Mouse (Mus musculus): ENCODE measurements at regions not wholly inside any gene's neighbourhood (a gene's known extent, or its start where the extent isn't known, plus 50 kb on each side); places are given as distances from the start of the nearest gene placed in this dataset.

- H3K36me3 ChIP-seq (ENCODE audit: insufficient read depth): no peaks in the 10 kb centered on the region
- WGBS: 70% methylated on average over 2 of the region's 2 CpGs
- no peak overlapping the region for H3K4me3 ChIP-seq (ENCODE audit: low read depth, low read length)
- no peak for TF ChIP-seq CTCF (IDR thresholded peaks at IDR 0.05; ENCODE audit: low read depth)
- H3K9me3 ChIP-seq (ENCODE audit: low read depth, low read length): no peaks in the 10 kb centered on the region
- no peak for ATAC-seq (ENCODE audit: insufficient read depth)
- no peaks in the 10 kb centered on the region for H3K27me3 ChIP-seq (ENCODE audit: insufficient read depth, low read length)
- H3K9ac ChIP-seq: no peak overlapping the region
- H3K27ac ChIP-seq (ENCODE audit: low read depth): no peak overlapping the region
- DNase-seq: no peak
- H3K4me2 ChIP-seq: no peak overlapping the region
- no peaks in the 10 kb centered on the region for H3K4me1 ChIP-seq (ENCODE audit: insufficient read depth)
Observed at GRCm38 (mm10) chrX:47726285-47726684, 166.5 kb downstream of the Smarca1 start.

DNA sequence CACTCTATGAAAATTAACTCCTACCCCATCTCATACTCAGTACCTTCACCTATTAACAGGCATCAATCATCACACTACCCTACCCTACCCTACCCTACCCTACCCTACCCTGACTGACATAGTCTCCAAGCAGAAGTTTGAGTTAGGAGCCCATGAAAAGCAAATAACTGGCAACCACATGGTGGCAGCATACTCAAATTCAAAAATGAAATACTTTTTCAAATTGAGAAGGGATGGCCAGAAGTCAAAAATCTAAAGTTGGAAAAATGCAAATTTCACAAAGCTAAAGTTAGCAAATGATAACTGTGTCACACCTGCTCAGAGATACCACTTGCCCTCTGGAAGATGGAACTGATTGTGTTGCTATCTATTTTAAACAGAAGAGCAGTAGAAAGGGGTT, 189.7 kb downstream of the Smarca1 start:
- Histone ChIP-seq H3K4me1 (ENCODE audit: insufficient read depth) (no peaks in the 10 kb centered on the region), H3K4me2 (no peak overlapping the region), H3K27ac (ENCODE audit: low read depth) (no peak overlapping the region), H3K27me3 (ENCODE audit: insufficient read depth, low read length) (no peaks in the 10 kb centered on the region), H3K9ac (no peak overlapping the region), H3K36me3 (ENCODE audit: insufficient read depth) (no peaks in the 10 kb centered on the region), H3K4me3 (ENCODE audit: low read depth, low read length) (no peak overlapping the region), H3K9me3 (ENCODE audit: low read depth, low read length) (no peaks in the 10 kb centered on the region)
- DNase-seq (peak; percentile 61), ATAC-seq (ENCODE audit: insufficient read depth) (no peak)
- TF ChIP-seq CTCF (IDR thresholded peaks at IDR 0.05; ENCODE audit: low read depth): 0 out of 2 replicates have a peak, but pooled peaks have one; percentile 26

- TF ChIP-seq CTCF (IDR thresholded peaks at IDR 0.05; ENCODE audit: low read depth): no peak
- Histone ChIP-seq H3K4me1 (ENCODE audit: insufficient read depth) (no peaks in the 10 kb centered on the region), H3K27ac (ENCODE audit: low read depth) (no peak overlapping the region), H3K36me3 (ENCODE audit: insufficient read depth) (no peaks in the 10 kb centered on the region), H3K9me3 (ENCODE audit: low read depth, low read length) (no peaks in the 10 kb centered on the region), H3K4me3 (ENCODE audit: low read depth, low read length) (no peak overlapping the region), H3K27me3 (ENCODE audit: insufficient read depth, low read length) (no peaks in the 10 kb centered on the region), H3K4me2 (no peak overlapping the region), H3K9ac (no peak overlapping the region)
- ATAC-seq (ENCODE audit: insufficient read depth): no peak
- no peak for DNase-seq
Observed at GRCm38 (mm10) chrX:47668778-47669177, 224.0 kb downstream of the Smarca1 start.

DNA sequence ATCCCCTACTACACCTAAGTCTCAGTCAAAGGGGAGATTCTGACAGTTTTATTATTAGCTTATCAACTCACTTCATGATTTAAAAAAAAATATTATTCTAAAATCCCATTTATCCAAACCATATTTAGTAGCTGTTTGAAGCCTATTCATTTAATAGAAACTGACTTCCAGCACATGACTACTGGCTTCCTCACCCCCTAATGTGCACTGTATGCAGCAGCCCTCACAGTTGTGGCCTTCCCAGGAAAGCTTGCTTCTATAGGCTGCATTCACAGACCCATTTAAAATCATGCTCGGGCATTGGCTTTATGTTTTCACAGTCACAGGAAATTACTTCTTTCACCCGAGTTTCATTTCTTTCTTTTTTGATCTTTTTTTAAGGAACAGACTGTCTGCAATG, 246.3 kb downstream of the Smarca1 start:
- Histone ChIP-seq H3K4me2 (no peak overlapping the region), H3K9ac (no peak overlapping the region), H3K36me3 (ENCODE audit: insufficient read depth) (no peaks in the 10 kb centered on the region), H3K4me1 (ENCODE audit: insufficient read depth) (no peaks in the 10 kb centered on the region), H3K4me3 (ENCODE audit: low read depth, low read length) (no peak overlapping the region), H3K27me3 (ENCODE audit: insufficient read depth, low read length) (no peaks in the 10 kb centered on the region), H3K27ac (ENCODE audit: low read depth) (no peak overlapping the region), H3K9me3 (ENCODE audit: low read depth, low read length) (no peaks in the 10 kb centered on the region)
- TF ChIP-seq CTCF (IDR thresholded peaks at IDR 0.05; ENCODE audit: low read depth): no peak
- ATAC-seq (ENCODE audit: insufficient read depth) (no peak), DNase-seq (no peak)
- WGBS: 41% methylated on average over 2 of the region's 2 CpGs

DNA sequence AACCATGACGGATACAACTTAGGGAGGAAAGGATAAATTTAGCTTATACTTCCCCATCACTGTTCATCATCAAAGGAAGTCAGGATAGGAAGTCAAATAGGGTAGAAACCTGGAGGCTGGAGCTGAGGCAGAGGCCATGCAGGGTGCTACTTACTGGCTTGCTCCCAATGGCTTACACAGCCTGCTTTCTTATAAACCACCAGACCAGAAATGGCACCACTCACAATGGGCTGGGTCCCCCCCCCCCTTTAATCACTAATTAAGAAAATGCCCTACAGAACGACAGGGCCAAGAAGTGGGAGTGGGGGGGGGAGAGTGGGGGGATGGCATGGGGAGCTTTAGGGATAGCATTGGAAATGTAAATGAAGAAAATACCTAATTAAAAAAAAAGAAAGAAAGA, 251.6 kb downstream of the Smarca1 start:
- 59% methylated on average over 2 of the region's 2 CpGs for WGBS
- Histone ChIP-seq H3K4me2 (no peak overlapping the region), H3K4me1 (ENCODE audit: insufficient read depth) (no peaks in the 10 kb centered on the region), H3K27ac (ENCODE audit: low read depth) (no peak overlapping the region), H3K9ac (no peak overlapping the region), H3K27me3 (ENCODE audit: insufficient read depth, low read length) (no peaks in the 10 kb centered on the region), H3K36me3 (ENCODE audit: insufficient read depth) (no peaks in the 10 kb centered on the region), H3K9me3 (ENCODE audit: low read depth, low read length) (no peaks in the 10 kb centered on the region), H3K4me3 (ENCODE audit: low read depth, low read length) (no peak overlapping the region)
- no peak for DNase-seq
- ATAC-seq (ENCODE audit: insufficient read depth): no peak
- TF ChIP-seq CTCF (IDR thresholded peaks at IDR 0.05; ENCODE audit: low read depth): no peak

DNA sequence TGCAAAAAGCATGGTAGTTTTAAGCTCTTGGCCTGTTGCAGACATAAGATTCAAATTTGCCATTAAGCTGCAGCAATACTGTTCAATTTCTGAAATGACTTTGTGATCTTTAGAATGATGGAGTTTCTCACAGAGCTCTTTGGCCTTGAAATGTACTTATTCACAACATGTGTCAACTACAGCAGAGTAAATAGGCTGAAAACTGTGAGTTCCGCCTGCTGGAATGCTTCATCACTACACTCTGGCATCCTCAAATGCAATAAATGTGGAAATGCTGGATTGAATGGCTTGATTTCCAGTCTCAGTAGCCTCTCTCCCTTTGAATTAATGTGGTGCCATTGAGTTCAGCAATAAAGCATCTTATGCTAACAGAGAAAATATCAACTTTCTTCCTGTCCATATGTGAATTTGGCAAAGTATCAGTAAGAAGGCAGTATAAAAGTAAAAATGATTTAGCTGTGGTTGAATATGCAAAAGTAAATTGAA, 253.9 kb downstream of the Smarca1 start:
- H3K9me3 ChIP-seq (ENCODE audit: low read depth, low read length): no peaks in the 10 kb centered on the region
- DNase-seq (peak; percentile 14), ATAC-seq (ENCODE audit: insufficient read depth) (no peak)
- no peak overlapping the region for H3K4me2 ChIP-seq
- no peaks in the 10 kb centered on the region for H3K27me3 ChIP-seq (ENCODE audit: insufficient read depth, low read length)
- no peaks in the 10 kb centered on the region for H3K36me3 ChIP-seq (ENCODE audit: insufficient read depth)
- H3K4me3 ChIP-seq (ENCODE audit: low read depth, low read length): no peak overlapping the region
- no peaks in the 10 kb centered on the region for H3K4me1 ChIP-seq (ENCODE audit: insufficient read depth)
- no peak overlapping the region for H3K9ac ChIP-seq
- no peak overlapping the region for H3K27ac ChIP-seq (ENCODE audit: low read depth)
- TF ChIP-seq CTCF (IDR thresholded peaks at IDR 0.05; ENCODE audit: low read depth): no peak
- WGBS: 37% methylated on average over 1 of the region's 1 CpGs

DNA sequence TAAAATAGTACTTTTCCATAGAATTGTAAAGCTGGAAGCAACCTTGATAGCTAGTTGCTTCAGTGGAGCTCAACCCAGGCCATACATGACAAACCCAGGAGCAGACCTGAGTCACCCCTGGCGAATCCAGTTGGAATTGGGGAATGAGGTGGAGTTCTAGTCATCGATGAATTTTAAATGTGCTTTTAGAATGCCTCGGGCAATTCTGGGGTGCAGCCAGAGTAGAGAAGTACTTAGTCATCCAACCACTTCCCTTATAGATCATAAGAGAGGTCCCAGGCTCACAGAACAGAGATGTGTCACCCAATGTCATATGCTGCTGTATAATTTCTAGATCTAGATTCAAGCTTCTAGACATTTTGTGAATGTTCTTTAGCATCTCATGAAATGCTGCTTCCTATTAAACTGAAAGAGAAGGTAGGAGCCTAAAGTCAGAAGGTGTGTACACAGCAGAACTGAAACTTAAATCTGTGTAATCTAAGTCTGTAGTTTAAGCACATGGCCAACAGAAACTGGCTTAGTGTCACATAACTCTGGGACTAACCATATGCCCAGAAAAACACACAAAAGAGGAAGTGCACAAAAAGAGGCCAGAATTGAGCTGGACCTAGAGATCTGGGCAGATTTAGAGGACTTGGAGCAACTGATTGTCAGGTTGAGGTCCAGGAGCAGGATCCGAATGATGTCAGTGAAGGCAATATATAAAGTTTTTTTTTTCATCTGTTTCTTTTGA, 269.7 kb downstream of the Smarca1 start:
- no peak overlapping the region for H3K27ac ChIP-seq (ENCODE audit: low read depth)
- H3K27me3 ChIP-seq (ENCODE audit: insufficient read depth, low read length): no peaks in the 10 kb centered on the region
- no peaks in the 10 kb centered on the region for H3K9me3 ChIP-seq (ENCODE audit: low read depth, low read length)
- TF ChIP-seq CTCF (IDR thresholded peaks at IDR 0.05; ENCODE audit: low read depth): no peak
- H3K36me3 ChIP-seq (ENCODE audit: insufficient read depth): no peaks in the 10 kb centered on the region
- DNase-seq (no peak), ATAC-seq (ENCODE audit: insufficient read depth) (no peak)
- 77% methylated on average over 4 of the region's 4 CpGs for WGBS
- no peaks in the 10 kb centered on the region for H3K4me1 ChIP-seq (ENCODE audit: insufficient read depth)
- no peak overlapping the region for H3K9ac ChIP-seq
- H3K4me3 ChIP-seq (ENCODE audit: low read depth, low read length): no peak overlapping the region
- H3K4me2 ChIP-seq: no peak overlapping the region
